Mouse (Mus musculus): Measurements from ENCODE around the gene Armc12. TPM values are rescaled to one million over a fixed set of nuclear protein-coding genes. Genes with fewer than 3 reads are reported as not detected.

Gene Armc12
- polyA plus RNA-seq (2017; shearing (Covaris generic)): not detected

DNA sequence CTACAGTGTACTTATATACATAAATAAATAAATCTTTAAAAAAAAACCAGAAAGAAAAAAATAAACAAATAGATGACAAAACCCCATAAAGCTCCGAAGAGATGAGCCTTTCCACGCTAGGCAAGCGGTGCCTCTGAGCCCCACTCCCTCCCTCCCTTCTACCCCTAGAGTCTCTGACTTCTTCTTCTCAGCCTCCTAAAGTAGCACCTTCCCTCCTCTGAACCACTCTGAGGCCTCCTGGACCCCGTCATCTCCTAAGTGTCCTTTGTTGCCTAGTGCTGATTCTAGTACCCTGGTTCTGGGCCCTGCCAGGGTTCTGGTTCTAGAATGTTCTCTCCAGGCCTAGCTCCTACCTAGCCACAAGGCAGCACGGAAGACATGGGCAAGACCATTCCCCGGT, at the start of gene Armc12:
Gene Armc12 (plus strand): TSS at position 301 of the 400 bp plus-strand sequence.

DNA sequence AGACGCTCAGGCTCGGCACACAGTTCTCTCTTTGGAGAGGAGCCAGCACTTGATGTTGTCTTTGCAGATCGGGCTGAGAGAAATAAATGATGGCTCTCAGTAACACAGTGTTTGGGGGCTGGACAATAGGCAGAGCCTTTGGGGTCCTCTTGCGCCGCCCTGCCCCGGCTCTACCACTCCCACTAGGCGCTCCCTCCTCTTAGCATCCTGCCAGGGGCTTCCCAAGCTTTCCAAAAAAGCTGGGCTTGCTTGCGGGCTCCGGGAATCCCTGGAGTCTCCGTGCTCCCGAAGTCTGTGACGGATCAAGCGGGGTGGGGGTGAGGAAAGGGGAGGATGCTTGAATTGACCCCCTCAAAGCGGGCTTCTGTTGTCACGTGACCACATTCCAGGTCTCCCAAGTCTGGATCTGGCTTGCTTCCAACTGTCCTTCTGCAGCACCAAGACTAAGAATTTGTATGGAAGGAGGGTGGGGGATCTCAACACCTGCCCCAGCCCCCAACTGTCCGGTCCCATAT, 13.1 kb upstream of the Armc12 start, which contains the start of gene Fkbp5:
Gene Fkbp5 (minus strand): TSS at position 87 of the 515 bp plus-strand sequence.

DNA sequence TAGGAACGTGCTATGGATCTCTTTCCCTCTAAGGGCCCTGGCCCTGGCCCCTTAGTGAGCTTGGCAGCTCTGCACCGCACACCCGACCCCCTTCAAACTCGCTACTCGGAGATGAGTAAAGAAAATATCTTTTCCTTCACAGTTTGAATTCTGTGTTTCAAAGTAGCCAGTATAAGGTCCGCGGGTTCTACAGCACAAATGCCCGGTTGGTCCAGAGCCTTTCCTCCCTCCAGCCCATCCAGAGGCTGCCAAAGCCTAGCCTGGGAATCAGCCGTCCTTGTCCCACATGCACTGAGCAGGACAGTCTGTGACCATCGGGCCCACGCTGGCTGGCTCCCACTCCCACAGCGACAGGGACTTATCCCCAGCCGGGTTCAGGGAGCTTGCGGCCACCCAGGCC, 18.5 kb downstream of the Armc12 start, which contains the start of gene Clpsl2:
Gene Clpsl2 (plus strand): TSS at position 301 of the 400 bp plus-strand sequence.

DNA sequence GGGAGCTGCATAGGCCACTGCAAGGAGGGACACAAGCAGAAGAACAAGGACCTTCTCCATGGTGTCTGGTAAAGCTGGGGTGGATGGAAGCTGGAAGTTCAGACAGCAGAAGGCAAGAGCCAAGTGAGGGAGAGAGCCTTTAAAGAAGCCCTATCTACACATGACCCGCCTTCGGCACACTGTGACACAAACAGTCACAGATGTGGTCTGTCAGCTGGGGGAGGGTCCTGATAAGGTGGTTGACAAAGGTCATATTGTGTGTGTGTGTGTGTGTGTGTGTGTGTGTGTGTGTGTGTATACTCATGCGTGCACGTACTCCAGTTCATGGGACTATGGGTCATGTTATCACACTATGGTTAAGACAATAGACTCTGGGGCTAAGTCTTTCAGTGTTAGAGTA, 30.0 kb downstream of the Armc12 start, which contains the start of gene Clps:
Gene Clps (minus strand): TSS at position 169 of the 400 bp plus-strand sequence.

DNA sequence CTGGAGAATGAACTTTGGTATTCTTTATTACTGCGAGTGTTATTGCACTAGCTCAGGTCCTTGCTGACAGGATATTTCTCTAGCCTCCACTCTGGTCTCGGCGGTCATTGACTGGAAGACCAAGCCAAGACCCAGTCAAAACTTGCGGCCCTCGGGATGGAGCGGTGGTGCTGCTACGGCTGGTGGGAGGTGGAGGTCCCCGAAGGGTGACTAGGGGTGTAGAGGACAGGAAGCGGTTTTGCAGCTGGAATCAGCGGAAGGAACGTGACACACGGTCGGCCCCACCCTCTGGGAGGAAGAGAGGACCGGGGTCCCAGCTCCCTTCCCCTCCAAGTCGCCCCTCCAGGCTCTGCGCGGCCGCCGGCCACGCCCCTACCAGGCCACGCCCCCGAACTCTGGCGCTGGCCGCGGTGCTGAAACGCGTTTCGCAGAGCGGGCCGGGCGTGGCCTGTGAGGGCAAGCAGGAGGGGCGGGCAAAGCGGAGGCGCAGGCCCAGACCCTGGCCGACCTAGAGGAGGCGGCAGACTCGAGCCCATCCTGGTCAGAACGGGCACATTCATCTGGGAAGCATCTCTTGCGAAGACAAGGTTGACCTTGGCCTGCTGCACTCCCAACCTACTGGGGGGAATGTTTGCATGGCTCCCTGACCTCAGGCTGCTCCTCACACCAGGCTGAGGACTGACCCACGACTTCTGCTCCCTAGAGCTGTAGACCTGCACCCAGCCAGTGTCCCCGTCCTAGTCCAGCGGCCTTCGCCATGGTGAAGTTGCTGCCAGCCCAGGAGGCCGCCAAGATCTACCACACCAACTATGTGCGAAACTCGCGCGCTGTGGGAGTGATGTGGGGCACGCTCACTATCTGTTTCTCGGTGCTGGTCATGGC, 44.9 kb downstream of the Armc12 start, which contains the start of gene Lhfpl5:
Gene Lhfpl5 (plus strand): TSS at position 398 of the 882 bp plus-strand sequence.

Other genes with a start within 250 kb of the Armc12 start
- gene Fance, start 217.3 kb upstream of the Armc12 start, polyA plus RNA-seq (2017; shearing (Covaris generic)): 39.3 TPM
- 355 TPM for gene Rpl10a, start 202.3 kb upstream of the Armc12 start, polyA plus RNA-seq (2017; shearing (Covaris generic))
- 0.37 TPM for gene Tead3, start 180.0 kb upstream of the Armc12 start, polyA plus RNA-seq (2017; shearing (Covaris generic))
- gene Tulp1, start 165.6 kb upstream of the Armc12 start, polyA plus RNA-seq (2017; shearing (Covaris generic)): 0.32 TPM
- gene Fkbp5, start 13.3 kb upstream of the Armc12 start, polyA plus RNA-seq (2017; shearing (Covaris generic)): 57.8 TPM
- gene Clpsl2, start 18.6 kb downstream of the Armc12 start, polyA plus RNA-seq (2017; shearing (Covaris generic)): not detected
- gene Clps, start 30.0 kb downstream of the Armc12 start, polyA plus RNA-seq (2017; shearing (Covaris generic)): 0.35 TPM
- gene Lhfpl5, start 44.8 kb downstream of the Armc12 start, polyA plus RNA-seq (2017; shearing (Covaris generic)): 0.91 TPM
- 225 TPM for gene Srpk1, start 91.9 kb downstream of the Armc12 start, polyA plus RNA-seq (2017; shearing (Covaris generic))
- gene Slc26a8, start 159.4 kb downstream of the Armc12 start, polyA plus RNA-seq (2017; shearing (Covaris generic)): 0.38 TPM
- 103 TPM for gene Mapk14, start 160.5 kb downstream of the Armc12 start, polyA plus RNA-seq (2017; shearing (Covaris generic))
- gene AC170998.1, start 195.3 kb downstream of the Armc12 start, polyA plus RNA-seq (2017; shearing (Covaris generic)): 5.7 TPM
- gene Mapk13, start 238.5 kb downstream of the Armc12 start, polyA plus RNA-seq (2017; shearing (Covaris generic)): not detected

All from CD4-positive, CD25-positive, alpha-beta regulatory T cell (primary cell).